Mouse (Mus musculus) ES-E14 (cell line): Measurements from ENCODE around the gene Pabpc4. TPM values are rescaled to one million over a fixed set of nuclear protein-coding genes. Genes with fewer than 3 reads are reported as not detected.

ENCODE experiments used
- DNase-seq: peaks from one replicate; pipeline ENCODE4 v3.0.0-alpha.2; 2013; ENCODE audit warnings: low read depth, low spot score
- H3K27ac ChIP-seq: 2 replicates; pipeline ENCODE4 v1.5.1; 2012; ENCODE audit warnings: low read depth, mild to moderate bottlenecking, low read length, moderate library complexity, mixed read lengths; ENCODE audit not compliant: poor library complexity, insufficient read depth, severe bottlenecking
- H3K36me3 ChIP-seq: 2 replicates; pipeline ENCODE4 v1.6.1; 2012; ENCODE audit warnings: mild to moderate bottlenecking, low read length, moderate library complexity, mixed read lengths; ENCODE audit not compliant: control insufficient read depth, poor library complexity, insufficient read depth, severe bottlenecking
- H3K4me1 ChIP-seq, 2 experiments: fragments of 150-350 bp in 1 of 2; sonication (generic) in 1 of 2; 2 replicates each; pipeline ENCODE4 v1.6.1; 2012; ENCODE audit warnings: low read length in 2 of 2, mild to moderate bottlenecking in 1 of 2, mixed read lengths in 1 of 2; ENCODE audit not compliant: control insufficient read depth in 2 of 2, insufficient read depth in 2 of 2, poor library complexity in 1 of 2
- H3K4me3 ChIP-seq, 2 experiments: fragments of 150-350 bp in 1 of 2; sonication (generic) in 1 of 2; 2 replicates each; pipeline ENCODE4 v1.5.1; 2012; ENCODE audit warnings: low read length in 2 of 2, low read depth in 1 of 2, mild to moderate bottlenecking in 1 of 2, mixed read lengths in 1 of 2; ENCODE audit not compliant: insufficient read depth in 1 of 2, poor library complexity in 1 of 2, severe bottlenecking in 1 of 2
- H3K9ac ChIP-seq: 2 replicates; pipeline ENCODE4 v1.6.1; 2012; ENCODE audit warnings: low read depth, mild to moderate bottlenecking, low read length, mixed read lengths; ENCODE audit not compliant: poor library complexity, insufficient read depth, severe bottlenecking
- H3K9me3 ChIP-seq: fragments of 150-350 bp; sonication (generic); 2 replicates; pipeline ENCODE4 v1.6.1; 2012; ENCODE audit warnings: low read depth, mild to moderate bottlenecking, low read length; ENCODE audit not compliant: control insufficient read depth, insufficient read depth
- CHD2 ChIP-seq: IDR thresholded peaks from 2 replicates; pipeline ENCODE4 v1.6.1; 2014; ENCODE audit warnings: mild to moderate bottlenecking, low read depth, low read length, inconsistent platforms
- HCFC1 ChIP-seq: IDR thresholded peaks from 2 replicates; pipeline ENCODE4 v1.6.1; 2012; ENCODE audit warnings: low read length, inconsistent platforms, borderline replicate concordance; ENCODE audit not compliant: insufficient read depth
- MAFK ChIP-seq: IDR thresholded peaks from 2 replicates; pipeline ENCODE4 v1.6.1; 2014; ENCODE audit warnings: mild to moderate bottlenecking, low read depth, low read length, inconsistent platforms; ENCODE audit not compliant: insufficient read depth
- ZC3H11A ChIP-seq: IDR thresholded peaks from 2 replicates; pipeline ENCODE4 v1.6.1; 2012; ENCODE audit warnings: low read depth, mild to moderate bottlenecking, inconsistent platforms, low read length, borderline replicate concordance
- ZNF384 ChIP-seq: IDR thresholded peaks from 2 replicates; pipeline ENCODE4 v1.6.1; 2012; ENCODE audit warnings: low read depth, low read length, inconsistent platforms
- in situ Hi-C, 2 experiments: fragments of 600-800 bp; cut with MboI; formaldehyde crosslinking; loops; one replicate each; pipeline ENCODE4 v1.15.1; 2025; ENCODE audit warnings: low sequenced_read_pairs in 2 of 2, inconsistent platforms in 1 of 2; ENCODE audit not compliant: unreplicated experiment in 2 of 2
- total RNA-seq: library from RNA; depleted of rRNA; stranded (reverse); fragments of 300-350 nt; gene quantifications from 2 replicates; pipeline ENCODE4 v1.2.3, GENCODE M21; 2012; rRNA removed

Pabpc4 gene
- total RNA-seq, 1 experiment, result 246 TPM

- TF ChIP-seq ZNF384 (no peak), ZC3H11A (no peak), CHD2 (no peak), MAFK (no peak), HCFC1 (no peak)
- in situ Hi-C loops, result no loop called here
- Histone ChIP-seq H3K27ac (0 out of 2 replicates have a peak within 1 kb of the TSS, but pooled peaks have one; percentile 14), H3K4me3 (peak within 1 kb of the TSS; percentile 84), H3K36me3 (no peaks in the 10 kb centered on the region), H3K9me3 (no peaks in the 10 kb centered on the region), H3K4me1 (peaks cover 0 to 8% of the 10 kb centered on the region in 2 experiments; a peak in 2 of 4 replicates), H3K9ac (peak within 1 kb of the TSS; percentile 76)
- DNase-seq, result peak; percentile 83
Measured at GRCm38 (mm10) chr4:123342642-123343470, 80.7 kb downstream of the Pabpc4 start, which contains the start of gene Bmp8a. TSS of gene Bmp8a (minus strand) at chr4:123343252.

- in situ Hi-C loops, result no loop called here
- peak overlapping the region; percentile 84 for H3K4me3 ChIP-seq
- DNase-seq, result peak; percentile 47
- H3K36me3 ChIP-seq, result no peaks in the 10 kb centered on the region
- 0 out of 2 replicates have a peak overlapping the region, but pooled peaks have one; percentile 14 for H3K27ac ChIP-seq
- no peaks in the 10 kb centered on the region for H3K9me3 ChIP-seq
- no peak for TF ChIP-seq CHD2
- H3K4me1 ChIP-seq, result peaks cover 0 to 8% of the 10 kb centered on the region in 2 experiments; a peak in 2 of 4 replicates
- H3K9ac ChIP-seq, result no peak overlapping the region
Measured at GRCm38 (mm10) chr4:123343471-123343789, 81.3 kb downstream of the Pabpc4 start.

Other genes with a start within 250 kb of the Pabpc4 start
- 17.1 and 19.1 TPM in 2 replicates for gene Trit1, start 245.8 kb upstream of the Pabpc4 start, total RNA-seq
- gene Bmp8b, start 157.2 kb upstream of the Pabpc4 start, total RNA-seq, result 7.2 and 9.2 TPM in 2 replicates
- 2.8 TPM in 2 replicates for gene Oxct2b, start 146.1 kb upstream of the Pabpc4 start, total RNA-seq
- gene Ppie, start 122.4 kb upstream of the Pabpc4 start, total RNA-seq, result 77.1 and 81.6 TPM in 2 replicates
- 0.67 and 0.79 TPM in 2 replicates for gene Hpcal4, start 79.1 kb upstream of the Pabpc4 start, total RNA-seq
- not detected in 2 replicates for gene Nt5c1a, start 60.8 kb upstream of the Pabpc4 start, total RNA-seq
- not detected in 2 replicates for gene Heyl, start 28.8 kb upstream of the Pabpc4 start, total RNA-seq
- gene Oxct2a, start 61.3 kb downstream of the Pabpc4 start, total RNA-seq, result 3.1 and 3.6 TPM in 2 replicates
- 5.0 and 7.1 TPM in 2 replicates for gene Bmp8a, start 80.9 kb downstream of the Pabpc4 start, total RNA-seq